Mouse (Mus musculus) naive thymus-derived CD4-positive, alpha-beta T cell, adult 5 months (primary cell): ENCODE measurements around the gene Gm21170. TPM values are rescaled to one million over a fixed set of nuclear protein-coding genes. Genes with fewer than 3 reads are reported as not detected.

Experiments
- polyA plus RNA-seq: library from polyadenylated mRNA; unstranded; fragments of 100-300 nt; shearing (Covaris generic); gene quantifications from one replicate; pipeline ENCODE4 v1.2.1, GENCODE M21; 2017

The Gm21170 gene
- polyA plus RNA-seq, result not detected

DNA sequence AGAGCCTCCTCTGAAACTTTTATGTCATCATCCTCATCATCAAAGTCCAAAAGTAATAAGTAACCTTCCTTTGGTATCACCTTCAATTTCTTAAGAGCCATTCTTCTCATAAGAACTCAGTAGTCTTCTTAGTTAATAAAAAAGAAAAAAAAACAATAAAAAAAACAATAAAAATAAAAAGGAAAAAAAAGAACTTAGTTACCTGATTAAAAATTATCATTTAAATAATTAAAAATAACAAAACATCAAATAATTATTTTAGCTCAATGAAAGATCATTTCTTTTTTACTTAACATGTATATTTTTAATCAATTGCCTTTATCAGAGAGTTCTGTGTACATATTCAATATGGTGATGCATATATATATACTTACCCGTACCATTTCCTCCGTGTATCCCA, at the start of gene Gm21170:
TSS of gene Gm21170 (minus strand) at position 101 of the 400 bp plus-strand sequence.

Other genes with a start within 250 kb of the Gm21170 start
- gene Gm21256, start 240.1 kb downstream of the Gm21170 start, polyA plus RNA-seq, result not detected